Mouse (Mus musculus) kidney, embryonic 16.5 days (tissue): ENCODE results near the gene Bcl6. TPM values are rescaled to one million over a fixed set of nuclear protein-coding genes. Genes with fewer than 3 reads are reported as not detected.

Source experiments
- ATAC-seq: fragments of 200-750 bp; cut with Nextera tagmentation; 2 replicates; pipeline ENCODE4 v1.8.0; 2017; ENCODE audit warnings: moderate TSS enrichment; ENCODE audit not compliant: low FRiP score, low TSS enrichment
- H3K27ac ChIP-seq: fragments of 300-500 bp; sonication (generic); 2 replicates; pipeline ENCODE4 v1.5.1; 2014; ENCODE audit warnings: low read length
- H3K27me3 ChIP-seq: fragments of 300-500 bp; sonication (generic); 2 replicates; pipeline ENCODE4 v1.6.1; 2014; ENCODE audit warnings: low read length, control low read depth, mixed read lengths; ENCODE audit not compliant: insufficient read depth
- H3K36me3 ChIP-seq: fragments of 300-500 bp; sonication (generic); 2 replicates; pipeline ENCODE4 v1.6.1; 2014; ENCODE audit warnings: low read length, control low read depth, mixed read lengths; ENCODE audit not compliant: insufficient read depth
- H3K4me1 ChIP-seq: fragments of 300-500 bp; sonication (generic); 2 replicates; pipeline ENCODE4 v1.6.1; 2014; ENCODE audit warnings: low read length, control low read depth, mixed read lengths; ENCODE audit not compliant: insufficient read depth
- H3K4me2 ChIP-seq: fragments of 300-500 bp; sonication (generic); replicated peaks from 2 replicates; pipeline ENCODE4 v1.6.1; 2014; ENCODE audit warnings: low read depth, low read length
- H3K4me3 ChIP-seq: fragments of 300-500 bp; sonication (generic); 2 replicates; pipeline ENCODE4 v1.5.1; 2014; ENCODE audit warnings: mild to moderate bottlenecking, low read length
- H3K9ac ChIP-seq: fragments of 300-500 bp; sonication (generic); replicated peaks from 2 replicates; pipeline ENCODE4 v1.6.1; 2014; ENCODE audit warnings: low read length
- H3K9me3 ChIP-seq: fragments of 300-500 bp; sonication (generic); 2 replicates; pipeline ENCODE4 v1.6.1; 2016; ENCODE audit warnings: low read length, control low read depth
- WGBS: fragments of 180-500 bp; shearing (Covaris S2); extraction: QIAGEN DNeasy Blood & Tissue Kit; methylation state at CpG from one replicate; pipeline ENCODE4 v1.1.7; 2014; 5-methylcytosine and 5-hydroxymethylcytosine counted together
- polyA plus RNA-seq: library from polyadenylated mRNA; unstranded; fragments of >200 nt; fragmentation: Nextera tagmentation; extraction: Ambion mirVana; gene quantifications from 2 replicates; pipeline ENCODE4 v1.2.1, GENCODE M21; 2015

Bcl6 gene
- polyA plus RNA-seq = 0.84 and 0.94 TPM in 2 replicates

GRCm38 (mm10) chr16:23988466-23989208, at the start of gene Bcl6, which contains the start of gene Gm37419:
Gene Bcl6 (minus strand): TSS chr16:23988852.
Gene Gm37419 (plus strand): TSS chr16:23988482.
- no peaks in the 10 kb centered on the region for H3K27me3 ChIP-seq
- H3K4me2 ChIP-seq = peak within 1 kb of the TSS; percentile 99
- H3K9ac ChIP-seq = peak within 1 kb of the TSS; percentile 93
- WGBS = under 1% methylated on average over 68 of the region's 68 CpGs
- H3K27ac ChIP-seq = peak within 1 kb of the TSS; percentile 99
- H3K4me1 ChIP-seq = peaks cover 45% of the 10 kb centered on the region
- no peaks in the 10 kb centered on the region for H3K36me3 ChIP-seq
- no peaks in the 10 kb centered on the region for H3K9me3 ChIP-seq
- peak; percentile 72 for ATAC-seq
- peak within 1 kb of the TSS; percentile 77 for H3K4me3 ChIP-seq

GRCm38 (mm10) chr16:24036398-24036797, 47.7 kb upstream of the Bcl6 start:
- WGBS = 91% methylated on average over 3 of the region's 3 CpGs
- no peak overlapping the region for H3K4me2 ChIP-seq
- H3K27me3 ChIP-seq = no peaks in the 10 kb centered on the region
- H3K4me1 ChIP-seq = no peaks in the 10 kb centered on the region
- ATAC-seq = no peak
- H3K9me3 ChIP-seq = no peaks in the 10 kb centered on the region
- no peak overlapping the region for H3K9ac ChIP-seq
- no peak overlapping the region for H3K4me3 ChIP-seq
- H3K27ac ChIP-seq = no peak overlapping the region
- H3K36me3 ChIP-seq = no peaks in the 10 kb centered on the region

- H3K27ac ChIP-seq = no peak overlapping the region
- H3K9ac ChIP-seq = no peak overlapping the region
- H3K27me3 ChIP-seq = no peaks in the 10 kb centered on the region
- H3K9me3 ChIP-seq = no peaks in the 10 kb centered on the region
- no peaks in the 10 kb centered on the region for H3K36me3 ChIP-seq
- no peak for ATAC-seq
- H3K4me1 ChIP-seq = no peaks in the 10 kb centered on the region
- H3K4me3 ChIP-seq = no peak overlapping the region
- no peak overlapping the region for H3K4me2 ChIP-seq
These were observed 47.1 kb upstream of the Bcl6 start for GRCm38 (mm10) chr16:24035767-24036166.

- Histone ChIP-seq H3K9me3 (no peaks in the 10 kb centered on the region), H3K4me3 (no peak overlapping the region), H3K4me1 (no peaks in the 10 kb centered on the region), H3K9ac (no peak overlapping the region), H3K27me3 (no peaks in the 10 kb centered on the region), H3K36me3 (no peaks in the 10 kb centered on the region), H3K4me2 (no peak overlapping the region), H3K27ac (no peak overlapping the region)
- 76% methylated on average over 2 of the region's 2 CpGs for WGBS
- no peak for ATAC-seq
These were observed 45.8 kb upstream of the Bcl6 start for GRCm38 (mm10) chr16:24034450-24034849.

- 93% methylated on average over 5 of the region's 5 CpGs for WGBS
- no peak overlapping the region for H3K4me3 ChIP-seq
- no peaks in the 10 kb centered on the region for H3K36me3 ChIP-seq
- H3K9me3 ChIP-seq = no peaks in the 10 kb centered on the region
- H3K4me1 ChIP-seq = no peaks in the 10 kb centered on the region
- no peak overlapping the region for H3K4me2 ChIP-seq
- no peak overlapping the region for H3K9ac ChIP-seq
- H3K27ac ChIP-seq = no peak overlapping the region
- H3K27me3 ChIP-seq = no peaks in the 10 kb centered on the region
- ATAC-seq = no peak
These were observed 44.6 kb upstream of the Bcl6 start for GRCm38 (mm10) chr16:24033259-24033658.

- no peak for ATAC-seq
- H3K4me3 ChIP-seq = no peak overlapping the region
- H3K36me3 ChIP-seq = no peaks in the 10 kb centered on the region
- H3K27ac ChIP-seq = no peak overlapping the region
- 88% methylated on average over 2 of the region's 2 CpGs for WGBS
- no peak overlapping the region for H3K4me2 ChIP-seq
- no peak overlapping the region for H3K9ac ChIP-seq
- H3K27me3 ChIP-seq = no peaks in the 10 kb centered on the region
- H3K9me3 ChIP-seq = no peaks in the 10 kb centered on the region
- H3K4me1 ChIP-seq = no peaks in the 10 kb centered on the region
These were observed 41.5 kb upstream of the Bcl6 start for GRCm38 (mm10) chr16:24029965-24030672.

GRCm38 (mm10) chr16:24025442-24025841, 36.8 kb upstream of the Bcl6 start:
- WGBS = 62% methylated on average over 7 of the region's 7 CpGs
- Histone ChIP-seq H3K4me3 (no peak overlapping the region), H3K9ac (no peak overlapping the region), H3K4me1 (no peaks in the 10 kb centered on the region), H3K4me2 (no peak overlapping the region), H3K36me3 (no peaks in the 10 kb centered on the region), H3K9me3 (no peaks in the 10 kb centered on the region), H3K27ac (no peak overlapping the region), H3K27me3 (no peaks in the 10 kb centered on the region)
- ATAC-seq = no peak

- WGBS = 73% methylated on average over 4 of the region's 4 CpGs
These were observed 34.0 kb upstream of the Bcl6 start for GRCm38 (mm10) chr16:24022605-24023004.

GRCm38 (mm10) chr16:24021722-24022121, 33.1 kb upstream of the Bcl6 start:
- Histone ChIP-seq H3K4me2 (no peak overlapping the region), H3K9me3 (no peaks in the 10 kb centered on the region), H3K27me3 (no peaks in the 10 kb centered on the region), H3K4me1 (no peaks in the 10 kb centered on the region), H3K4me3 (no peak overlapping the region), H3K9ac (no peak overlapping the region), H3K27ac (no peak overlapping the region), H3K36me3 (no peaks in the 10 kb centered on the region)
- WGBS = 45% methylated on average over 1 of the region's 1 CpGs
- ATAC-seq = no peak

More at GRCm38 (mm10) chr16:24022605-24023004, 34.0 kb upstream of the Bcl6 start:
- Histone ChIP-seq H3K9me3 (no peaks in the 10 kb centered on the region), H3K36me3 (no peaks in the 10 kb centered on the region), H3K4me1 (no peaks in the 10 kb centered on the region), H3K27me3 (no peaks in the 10 kb centered on the region), H3K4me3 (no peak overlapping the region), H3K27ac (no peak overlapping the region), H3K9ac (no peak overlapping the region), H3K4me2 (no peak overlapping the region)
- no peak for ATAC-seq

- 51% methylated on average over 5 of the region's 5 CpGs for WGBS
- H3K9me3 ChIP-seq = no peaks in the 10 kb centered on the region
- no peaks in the 10 kb centered on the region for H3K36me3 ChIP-seq
- no peak overlapping the region for H3K4me3 ChIP-seq
- H3K4me2 ChIP-seq = no peak overlapping the region
- H3K27ac ChIP-seq = no peak overlapping the region
- no peaks in the 10 kb centered on the region for H3K4me1 ChIP-seq
- ATAC-seq = no peak
- H3K27me3 ChIP-seq = no peaks in the 10 kb centered on the region
- no peak overlapping the region for H3K9ac ChIP-seq
These were observed 28.1 kb upstream of the Bcl6 start for GRCm38 (mm10) chr16:24016742-24017141.
